ENCODE assay signal across 9 mouse cellular contexts in the genomic region with DNA sequence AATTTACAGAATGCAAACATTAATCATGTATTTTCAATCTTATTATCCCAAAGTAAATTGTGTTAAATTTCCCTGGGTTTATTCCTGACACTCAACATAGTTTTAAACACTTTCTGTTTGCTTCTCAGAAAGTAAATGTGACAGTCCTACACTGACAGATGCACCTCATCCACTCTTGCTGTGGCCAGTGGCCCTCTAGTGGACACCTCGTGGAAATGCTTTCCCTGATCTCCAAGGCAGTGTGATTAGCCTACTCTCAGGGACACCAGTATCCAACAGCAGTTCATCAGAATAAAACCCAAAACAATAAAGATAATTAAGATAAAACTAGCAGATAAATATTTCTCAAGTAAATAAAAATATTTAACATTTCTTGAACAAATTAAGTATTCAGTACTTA.
DNase-seq lines count a peak whose midpoint lies in the region; ATAC-seq and TF ChIP-seq lines count a peak whose summit lies in the region.
"Had no signal": no experiment of that assay in that cellular context is flagged by ENCODE, and none has a peak within 500 bp of the region (broad histone marks: within the 10 kb centered on the region; RNA-seq: fewer than 3 reads in every experiment).

No protein-coding gene starts in this region.

- in situ Hi-C loops in Patski (cut with MboI; ENCODE audit: low pct_unique_long_range_greater_than_20kb) = loop anchor here (5.0 to 10.0 kb wide), 3 partner anchors 238 to 440 kb away; no protein-coding TSS in a partner anchor

- no peaks in the 10 kb centered on the region for H3K36me3 ChIP-seq in heart, adult 2 months (ENCODE audit: control insufficient read depth, insufficient read depth, low read length)
- H3K36me3 ChIP-seq in heart, embryonic 11.5 days (ENCODE audit: control insufficient read depth, insufficient read depth, low read length) = no peaks in the 10 kb centered on the region
- no peaks in the 10 kb centered on the region for H3K36me3 ChIP-seq in heart, embryonic 14.5 days (ENCODE audit: control insufficient read depth, insufficient read depth, low read length)
- H3K36me3 ChIP-seq: limb, embryonic 13.5 days had no signal

- H3K79me2 ChIP-seq in heart, adult 2 months (replicated peaks; ENCODE audit: control insufficient read depth, insufficient read depth, low read length) = no peaks in the 10 kb centered on the region

- H3K27me3 ChIP-seq in heart, adult 2 months (ENCODE audit: control insufficient read depth, insufficient read depth, low read length) = no peaks in the 10 kb centered on the region
- H3K27me3 ChIP-seq in heart, embryonic 11.5 days (ENCODE audit: control insufficient read depth, insufficient read depth, low read length) = no peaks in the 10 kb centered on the region
- no peaks in the 10 kb centered on the region for H3K27me3 ChIP-seq in Patski
- no peaks in the 10 kb centered on the region for H3K27me3 ChIP-seq in heart, embryonic 14.5 days (ENCODE audit: control insufficient read depth, insufficient read depth, low read length)
- H3K27me3 ChIP-seq: limb, embryonic 13.5 days had no signal

- intact Hi-C loops in heart, adult 2 months (cut with DNase I) = loop anchor here (10.0 kb wide), 1 partner anchor 240 kb away; no protein-coding TSS in a partner anchor

- TF ChIP-seq CTCF in heart, adult 2 months (IDR thresholded peaks at IDR 0.05) = peak; percentile 100; the same call in 1 of the 2 replicates
- peak; percentile 90 for TF ChIP-seq CTCF in Patski (IDR thresholded peaks at IDR 0.05)

- 0% methylated on average over 1 of the region's 1 CpGs for WGBS in heart, adult 2 months
- 0% methylated on average over 1 of the region's 1 CpGs for WGBS in heart, embryonic 11.5 days (ENCODE audit: insufficient replicate concordance)
- WGBS in heart, embryonic 14.5 days = 3% methylated on average over 1 of the region's 1 CpGs

- H3K9ac ChIP-seq in heart, adult 2 months (ENCODE audit: low read depth, low read length) = no peak overlapping the region
- no peak overlapping the region for H3K9ac ChIP-seq in heart, embryonic 11.5 days (ENCODE audit: low read depth, low read length)
- no peak overlapping the region for H3K9ac ChIP-seq in heart, embryonic 14.5 days (ENCODE audit: low read length)
- H3K9ac ChIP-seq: limb, embryonic 13.5 days had no signal

- H3K4me3 ChIP-seq in heart, adult 2 months = no peak overlapping the region
- no peak overlapping the region for H3K4me3 ChIP-seq in heart, embryonic 11.5 days (ENCODE audit: low read depth, low read length)
- H3K4me3 ChIP-seq in heart, embryonic 14.5 days (ENCODE audit: control insufficient read depth in 1 of 2, insufficient read depth in 1 of 2, low read depth in 1 of 2, low read length in 2 of 2) = no peak overlapping the region
- H3K4me3 ChIP-seq: limb, embryonic 13.5 days had no signal

- peak; percentile 31 to 32 for DNase-seq in heart, adult 2 months
- DNase-seq in Patski (ENCODE audit: low read depth, low spot score) = no peak
- peak; percentile 61 for DNase-seq in kidney, postnatal 10 days
- peak; percentile 58 for DNase-seq in lung, postnatal 36 days
- peak; percentile 32 for DNase-seq in retina, postnatal 7 days (ENCODE audit: low read depth, low spot score)

- TF ChIP-seq EP300 in heart, adult 2 months (IDR thresholded peaks at IDR 0.05; ENCODE audit: insufficient read depth, low read depth, low read length) = 0 out of 2 replicates have a peak, but pooled peaks have one; percentile 47

- H3K9me3 ChIP-seq in heart, embryonic 11.5 days (replicated peaks; ENCODE audit: control insufficient read depth, low read length) = no peaks in the 10 kb centered on the region
- no peaks in the 10 kb centered on the region for H3K9me3 ChIP-seq in heart, embryonic 14.5 days (ENCODE audit: control insufficient read depth, low read length)
- H3K9me3 ChIP-seq: limb, embryonic 13.5 days had no signal

- ATAC-seq in heart, embryonic 11.5 days (replicated peaks; ENCODE audit: insufficient number of reproducible peaks, low FRiP score, low TSS enrichment) = no peak
- ATAC-seq in Patski = no peak
- ATAC-seq in common myeloid progenitor, adult 5-6 weeks (replicated peaks; ENCODE audit: low read depth, poor library complexity, severe bottlenecking) = peak; percentile 93
- peak; percentile 54; the same call in 1 of the 2 replicates for ATAC-seq in heart, embryonic 14.5 days (ENCODE audit: insufficient number of reproducible peaks, insufficient read depth, low FRiP score, low read depth)

- CTCF ChIA-PET in Patski (lab: Charles Lee) = no interaction called here

- POLR2A ChIA-PET in Patski (lab: Charles Lee) = no interaction called here

- H3K4me2 ChIP-seq in heart, embryonic 11.5 days = no peak overlapping the region
- H3K4me2 ChIP-seq in heart, embryonic 14.5 days (ENCODE audit: low read length) = no peak overlapping the region
- H3K4me2 ChIP-seq: limb, embryonic 13.5 days had no signal

- H3K27ac ChIP-seq in heart, adult 2 months = no peak overlapping the region
- no peak overlapping the region for H3K27ac ChIP-seq in heart, embryonic 11.5 days (ENCODE audit: low read depth, low read length)
- H3K27ac ChIP-seq in heart, embryonic 14.5 days (replicated peaks in 1 of 2; ENCODE audit: control insufficient read depth in 1 of 2, insufficient read depth in 1 of 2, low read depth in 2 of 2, low read length in 2 of 2) = no peak overlapping the region
- H3K27ac ChIP-seq: limb, embryonic 13.5 days had no signal

- TF ChIP-seq POLR2A in heart, adult 2 months (IDR thresholded peaks at IDR 0.05; ENCODE audit: insufficient read depth, low read depth, low read length) = no peak

- no peaks in the 10 kb centered on the region for H3K4me1 ChIP-seq in heart, adult 2 months (ENCODE audit: control insufficient read depth, insufficient read depth, low read length)
- no peaks in the 10 kb centered on the region for H3K4me1 ChIP-seq in heart, embryonic 11.5 days (ENCODE audit: control insufficient read depth, insufficient read depth, low read length)
- no peaks in the 10 kb centered on the region for H3K4me1 ChIP-seq in heart, embryonic 14.5 days (ENCODE audit: control insufficient read depth in 2 of 2, insufficient read depth in 2 of 2, low read length in 2 of 2)

Comparison
In these comparisons a context has a peak if more than half of its experiments do, and no peak if none do; other contexts are left out.
1. ATAC-seq: peak in common myeloid progenitor, adult 5-6 weeks (single experiment) and heart, embryonic 14.5 days (single experiment); none in heart, embryonic 11.5 days (single experiment) and Patski (single experiment).